8 mouse cellular contexts compared by ENCODE assay signal in genomic region chr5:76588551-76589283, GRCm38 (mm10). TPM values are rescaled to one million over a fixed set of nuclear protein-coding genes. Genes with fewer than 3 reads are reported as not detected.
DNase-seq lines count a peak whose midpoint lies in the region; ATAC-seq and TF ChIP-seq lines count a peak whose summit lies in the region.

Cep135 (plus strand) TSS chr5:76588698.

- TF ChIP-seq CTCF in kidney, adult 2 months (conservative IDR thresholded peaks at IDR 0.05; ENCODE audit: insufficient read depth, insufficient read length, low read depth, low read length): peak; percentile 64

- H3K4me2 ChIP-seq in embryonic facial prominence, embryonic 12.5 days (replicated peaks): peak within 1 kb of the TSS; percentile 69
- H3K4me2 ChIP-seq in limb, embryonic 13.5 days (replicated peaks): peak within 1 kb of the TSS; percentile 73
- peak within 1 kb of the TSS; percentile 82 for H3K4me2 ChIP-seq in midbrain, embryonic 15.5 days

- peak within 1 kb of the TSS; percentile 87 for H3K27ac ChIP-seq in embryonic facial prominence, embryonic 12.5 days
- peak within 1 kb of the TSS; percentile 42 for H3K27ac ChIP-seq in kidney, adult 2 months (ENCODE audit: insufficient read depth, low read depth, low read length)
- peak within 1 kb of the TSS; percentile 73 for H3K27ac ChIP-seq in limb, embryonic 13.5 days
- peak within 1 kb of the TSS; percentile 76 for H3K27ac ChIP-seq in midbrain, embryonic 15.5 days

- peaks cover 12% of the 10 kb centered on the region for H3K36me3 ChIP-seq in embryonic facial prominence, embryonic 12.5 days
- H3K36me3 ChIP-seq in kidney, adult 2 months (ENCODE audit: control insufficient read depth, insufficient read depth, low read length): no peaks in the 10 kb centered on the region; the same call in none of the 2 replicates
- peaks cover 18% of the 10 kb centered on the region for H3K36me3 ChIP-seq in limb, embryonic 13.5 days
- 0 out of 2 replicates have a peak, but pooled peaks cover 3% of the 10 kb centered on the region for H3K36me3 ChIP-seq in midbrain, embryonic 15.5 days (replicated peaks)

- 0 out of 2 replicates have a peak, but pooled peaks cover 4% of the 10 kb centered on the region for H3K4me1 ChIP-seq in embryonic facial prominence, embryonic 12.5 days
- H3K4me1 ChIP-seq in kidney, adult 2 months (ENCODE audit: control insufficient read depth, insufficient read depth, low read length): peaks cover 4% of the 10 kb centered on the region; the same call in 1 of the 2 replicates
- H3K4me1 ChIP-seq in limb, embryonic 13.5 days: peaks cover 12% of the 10 kb centered on the region
- H3K4me1 ChIP-seq in midbrain, embryonic 15.5 days: peaks cover 7% of the 10 kb centered on the region

- H3K9me3 ChIP-seq in embryonic facial prominence, embryonic 12.5 days: no peaks in the 10 kb centered on the region
- no peaks in the 10 kb centered on the region for H3K9me3 ChIP-seq in limb, embryonic 13.5 days
- no peaks in the 10 kb centered on the region for H3K9me3 ChIP-seq in midbrain, embryonic 15.5 days

- peak; percentile 96 for ATAC-seq in embryonic facial prominence, embryonic 12.5 days (ENCODE audit: insufficient number of reproducible peaks, insufficient read depth, low FRiP score, low TSS enrichment)
- ATAC-seq in limb, embryonic 13.5 days (ENCODE audit: low FRiP score, low read depth): peak; percentile 98
- ATAC-seq in midbrain, embryonic 15.5 days (replicated peaks): peak; percentile 99

- peak within 1 kb of the TSS; percentile 79 for H3K4me3 ChIP-seq in embryonic facial prominence, embryonic 12.5 days
- peak within 1 kb of the TSS; percentile 88 for H3K4me3 ChIP-seq in kidney, adult 2 months (ENCODE audit: insufficient read depth, low read depth, low read length)
- H3K4me3 ChIP-seq in limb, embryonic 13.5 days: peak within 1 kb of the TSS; percentile 89
- peak within 1 kb of the TSS; percentile 81 for H3K4me3 ChIP-seq in midbrain, embryonic 15.5 days

- H3K9ac ChIP-seq in embryonic facial prominence, embryonic 12.5 days: peak within 1 kb of the TSS; percentile 84
- peak within 1 kb of the TSS; percentile 86 for H3K9ac ChIP-seq in limb, embryonic 13.5 days
- peak within 1 kb of the TSS; percentile 56 for H3K9ac ChIP-seq in midbrain, embryonic 15.5 days

- no peaks in the 10 kb centered on the region for H3K27me3 ChIP-seq in embryonic facial prominence, embryonic 12.5 days
- no peaks in the 10 kb centered on the region for H3K27me3 ChIP-seq in kidney, adult 2 months (replicated peaks; ENCODE audit: control insufficient read depth, insufficient read depth, low read length)
- no peaks in the 10 kb centered on the region for H3K27me3 ChIP-seq in limb, embryonic 13.5 days
- H3K27me3 ChIP-seq in midbrain, embryonic 15.5 days (replicated peaks): no peaks in the 10 kb centered on the region

- TF ChIP-seq POLR2A in kidney, adult 2 months (IDR thresholded peaks at IDR 0.05; ENCODE audit: low read depth, low read length): no peak

- peak; percentile 85 for DNase-seq in 3T3-L1 (ENCODE audit: low read depth, low spot score)
- peak; percentile 93 to 97 for DNase-seq in adrenal gland, postnatal 36 days
- peak; percentile 89 to 90 for DNase-seq in heart, adult 18-20 months
- peak; percentile 94 for DNase-seq in kidney, adult 2 months
- peak; percentile 79 to 87 for DNase-seq in spleen, adult 18-20 months

- under 1% methylated on average over 88 of the region's 92 CpGs for WGBS in embryonic facial prominence, embryonic 12.5 days
- under 1% methylated on average over 82 of the region's 92 CpGs for WGBS in kidney, adult 2 months
- under 1% methylated on average over 88 of the region's 92 CpGs for WGBS in limb, embryonic 13.5 days
- under 1% methylated on average over 91 of the region's 92 CpGs for WGBS in midbrain, embryonic 15.5 days

RNA-seq across cellular contexts. Expression of gene Cep135, which starts in this region (rescaled TPM):
- 1 to 10 TPM; 4.5 to 5.3 TPM for total RNA-seq in adrenal gland, postnatal 36 days (2021)
- 9.8 and 10.8 TPM in 2 replicates for polyA plus RNA-seq in embryonic facial prominence, embryonic 12.5 days (2016; fragmentation: Nextera tagmentation; extraction: Ambion mirVana)
- total RNA-seq in heart, adult 18-20 months (2021): 1 to 10 TPM; 3.3 TPM
- polyA plus RNA-seq in kidney, adult 2 months (2012; rRNA removed): 0.97 and 1.1 TPM in 2 replicates
- 8.7 and 9.7 TPM in 2 replicates for polyA plus RNA-seq in limb, embryonic 13.5 days (2015; fragmentation: Nextera tagmentation; extraction: Ambion mirVana)
- polyA plus RNA-seq in midbrain, embryonic 15.5 days (2015; fragmentation: Nextera tagmentation; extraction: Ambion mirVana): 2.9 and 3.7 TPM in 2 replicates

Comparison
In these comparisons a context has a peak if more than half of its experiments do, and no peak if none do; other contexts are left out.
1. Peak in every context shown above with its lines: DNase-seq, ATAC-seq, H3K4me3 ChIP-seq and H3K27ac ChIP-seq.